Mouse (Mus musculus): ENCODE results near the gene Haus2.

GRCm38 (mm10) chr2:120563235-120563990 lies 45.8 kb upstream of the Haus2 start, which contains the start of gene Zfp106:
- no peak for TF ChIP-seq CTCF (IDR thresholded peaks at IDR 0.05; ENCODE audit: control insufficient read depth, insufficient read depth, low read length)
- peak; percentile 46; the same call in 1 of the 2 replicates for TF ChIP-seq POLR2A (IDR thresholded peaks at IDR 0.05; ENCODE audit: borderline replicate concordance, control insufficient read depth, low read depth, low read length)
